Mouse (Mus musculus) lung, adult 18-20 months (tissue): ENCODE results near the gene Snx29.
"Not testable (repeated sequence)": the region's sequence is repeated elsewhere in the genome, so short reads cannot be mapped to it uniquely, and the experiment has no call there.

Experiments
- DNase-seq, 2 experiments: peaks; one replicate each; pipeline ENCODE4 v3.0.0; 2022; ENCODE audit warnings: mixed read lengths in 2 of 2

Snx29 gene

DNA sequence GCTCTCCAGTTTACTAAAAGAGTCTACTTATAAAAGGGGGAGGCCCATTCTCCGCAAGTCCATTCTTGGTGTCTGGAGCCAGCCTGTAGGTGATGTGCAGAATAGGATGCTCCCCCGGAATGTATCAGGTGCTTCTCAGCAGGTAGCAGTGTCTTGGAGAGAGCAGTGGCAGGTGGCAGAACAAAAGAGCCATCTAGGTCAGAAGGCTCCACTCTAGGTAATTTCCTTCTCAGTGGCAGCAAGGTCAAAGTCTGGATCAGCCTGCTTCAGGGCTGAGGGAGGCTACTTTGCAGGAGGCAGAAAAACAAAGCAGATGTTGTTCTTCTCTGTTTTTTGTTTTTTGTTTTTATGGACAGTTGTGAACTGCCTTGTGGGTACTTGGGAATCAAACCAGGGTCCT lies 37.9 kb downstream of the Snx29 start:
- not testable (repeated sequence) for DNase-seq

DNA sequence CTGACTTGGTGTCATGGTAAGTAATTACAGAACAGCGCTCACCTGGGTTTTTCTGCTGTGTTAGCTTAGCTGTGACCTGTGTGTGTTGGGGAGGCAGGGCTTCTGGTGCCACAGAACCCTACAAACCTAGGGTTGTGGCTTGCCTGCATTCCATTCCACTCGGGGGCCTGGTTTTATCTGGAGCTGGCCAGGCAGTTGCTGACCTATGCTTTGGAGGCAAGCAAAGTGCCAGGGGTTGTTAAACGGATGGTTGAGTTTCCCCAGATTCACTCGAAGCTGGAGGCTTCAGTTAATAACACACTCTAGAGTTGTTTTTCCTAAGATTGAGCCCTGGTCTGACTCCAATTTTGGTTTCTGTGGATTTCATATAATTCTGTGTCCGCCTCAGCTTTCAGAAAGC lies 42.9 kb downstream of the Snx29 start:
- DNase-seq, result peak in 1 of 2 experiments; percentile 19

DNA sequence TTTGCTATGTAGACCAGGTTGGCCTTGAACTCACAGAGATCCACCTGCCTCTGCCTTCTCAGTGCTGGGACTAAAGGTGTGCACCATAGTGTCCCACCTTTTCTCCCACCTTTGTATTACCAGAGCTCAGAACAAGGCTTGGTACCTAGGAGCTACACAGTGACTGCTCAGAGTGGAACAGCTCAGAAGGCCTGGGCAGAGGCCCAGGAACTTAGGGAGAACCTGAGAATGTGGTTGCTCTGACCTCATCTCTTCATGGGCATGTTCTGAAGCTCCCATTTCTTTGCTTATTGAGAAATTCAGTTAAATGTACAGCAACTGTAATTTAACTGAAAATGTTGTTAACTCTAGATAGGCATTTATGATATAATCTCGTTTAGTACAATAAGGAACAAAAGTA lies 44.1 kb downstream of the Snx29 start:
- DNase-seq, result no peak

DNA sequence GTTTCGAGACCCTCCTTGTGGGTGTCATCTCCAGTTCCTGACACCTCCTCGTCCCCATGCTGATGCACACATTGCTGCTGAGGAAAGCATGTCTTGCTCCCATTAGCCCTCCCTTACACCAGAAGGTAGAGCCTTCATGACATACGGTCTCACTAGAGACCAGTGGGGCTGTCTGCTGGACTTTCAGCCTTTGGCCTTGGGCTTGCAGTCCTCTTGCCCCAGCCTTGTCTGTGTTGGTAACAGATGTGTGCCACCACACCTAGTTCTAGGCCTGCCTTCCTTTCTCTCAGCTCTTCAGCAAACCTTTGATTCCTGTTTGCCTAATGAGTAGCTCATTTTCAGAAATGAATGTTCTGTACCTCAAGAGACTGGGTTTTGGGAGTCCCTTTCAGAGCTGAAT lies 45.7 kb downstream of the Snx29 start:
- no peak for DNase-seq

DNA sequence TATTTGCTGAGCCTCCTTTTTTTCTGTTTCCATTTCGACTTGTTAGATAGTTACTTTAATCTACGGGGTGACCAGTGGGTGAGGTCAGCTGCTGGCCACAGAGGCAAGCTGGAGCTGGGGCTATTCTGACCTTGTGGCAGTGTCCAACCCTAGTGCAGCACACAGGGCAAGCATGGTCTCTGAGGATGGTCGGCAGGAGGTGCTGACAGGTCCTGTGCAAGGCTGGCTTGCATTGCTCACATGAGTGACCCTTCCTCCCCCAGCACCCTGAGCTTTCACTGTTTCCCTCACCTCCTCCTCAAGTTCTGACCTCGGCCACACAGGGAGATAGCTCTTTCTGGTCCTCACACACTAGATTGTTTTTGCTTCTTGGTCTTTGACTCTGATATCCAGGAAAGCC lies 46.5 kb downstream of the Snx29 start:
- no peak for DNase-seq

DNA sequence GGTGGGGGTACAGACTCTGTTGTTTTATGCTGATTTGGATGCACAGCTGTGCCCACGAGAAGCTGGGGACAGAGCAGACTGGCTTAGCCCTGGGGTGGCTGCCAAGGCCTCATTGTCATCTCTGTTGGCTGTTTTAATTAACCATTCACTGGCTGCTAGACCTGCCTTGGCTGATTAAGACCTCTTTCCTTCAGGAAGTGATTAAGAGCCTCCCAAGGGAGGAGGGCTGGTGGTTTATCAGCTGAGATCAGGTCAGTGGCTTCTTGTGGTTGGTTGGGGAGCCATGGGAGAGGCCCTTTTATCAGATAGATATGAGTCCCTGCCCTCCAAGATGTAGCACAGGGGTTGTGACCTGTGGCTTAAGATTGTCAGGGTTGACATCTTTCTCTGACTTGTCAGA lies 46.9 kb downstream of the Snx29 start:
- no peak for DNase-seq

DNA sequence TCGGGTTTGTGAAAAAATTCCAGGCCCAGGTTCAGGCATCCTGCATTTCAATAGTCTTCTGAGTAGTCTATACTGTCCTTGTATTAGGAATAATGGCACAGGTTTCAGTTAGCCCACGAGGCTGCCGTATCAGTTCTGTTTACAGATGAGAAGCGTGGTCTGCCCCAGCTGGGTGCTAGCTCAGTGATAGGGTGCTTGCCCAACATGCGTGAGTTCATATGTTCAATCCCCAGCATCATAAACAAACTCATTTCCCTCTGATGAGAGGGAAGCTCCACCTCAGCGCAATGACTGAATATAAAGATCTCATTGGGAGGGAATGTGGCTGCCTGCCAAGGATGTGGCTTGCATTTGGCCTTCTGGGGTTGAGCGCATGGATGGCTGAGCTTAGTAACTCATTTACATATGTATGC lies 47.4 kb downstream of the Snx29 start:
- no peak for DNase-seq

DNA sequence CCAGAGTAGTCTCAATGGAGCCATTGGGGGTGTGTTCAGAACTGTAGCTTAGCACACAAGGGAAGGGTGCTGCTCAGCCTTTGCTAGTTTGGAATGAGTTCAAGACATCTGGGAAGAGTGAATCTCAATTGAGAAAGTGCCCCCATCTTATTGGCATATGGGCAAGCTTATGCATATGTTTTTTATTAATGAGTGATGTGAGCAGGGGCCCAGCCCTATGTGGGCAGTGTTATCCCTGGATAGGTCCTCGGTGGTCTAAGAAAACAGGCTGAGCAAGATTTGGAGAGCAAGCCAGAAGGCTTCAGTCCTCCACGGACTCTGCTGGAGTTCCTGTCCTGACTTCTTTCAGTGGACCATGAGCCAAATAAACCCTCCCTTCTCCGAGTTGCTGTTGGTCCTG lies 56.6 kb downstream of the Snx29 start:
- no peak for DNase-seq

DNA sequence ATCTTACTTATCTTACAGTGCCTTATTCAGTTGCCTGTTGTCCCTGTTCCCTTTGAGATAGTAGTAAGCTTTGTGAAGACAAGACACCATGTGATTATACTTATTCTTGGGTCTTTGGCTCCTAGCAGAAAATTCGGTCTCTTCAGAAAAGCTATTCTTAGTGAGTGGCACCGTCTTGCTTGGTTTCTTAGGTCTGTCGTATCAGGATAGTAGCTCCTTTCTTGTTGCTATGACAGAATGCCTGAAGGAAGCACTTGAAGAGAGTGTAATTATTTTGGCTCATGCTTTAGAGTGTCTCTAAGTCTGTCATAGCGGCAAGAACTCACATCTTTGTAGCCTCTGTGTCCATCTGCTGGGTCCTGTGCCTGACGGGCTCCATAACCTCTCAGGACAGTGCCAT lies 57.3 kb downstream of the Snx29 start:
- DNase-seq, result no peak

DNA sequence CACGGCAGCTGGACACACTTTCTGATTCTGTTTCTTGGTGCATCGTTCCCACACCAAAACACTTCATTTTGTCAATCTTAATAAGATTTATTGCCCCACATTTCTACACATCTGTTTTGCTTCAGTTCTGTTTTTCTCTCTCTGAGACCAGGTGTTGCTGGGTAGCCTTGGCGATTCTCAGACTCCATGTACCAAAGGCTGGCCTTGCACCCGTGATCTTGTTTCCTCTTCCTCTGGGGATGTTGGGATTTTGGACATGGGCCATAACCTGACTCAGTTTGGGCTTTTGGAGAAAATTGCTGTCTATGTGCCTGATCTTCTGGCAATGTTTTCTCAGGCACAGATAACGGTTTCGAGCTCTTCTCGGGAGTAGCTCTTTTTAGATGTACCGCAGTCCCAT lies 58.2 kb downstream of the Snx29 start:
- no peak for DNase-seq

DNA sequence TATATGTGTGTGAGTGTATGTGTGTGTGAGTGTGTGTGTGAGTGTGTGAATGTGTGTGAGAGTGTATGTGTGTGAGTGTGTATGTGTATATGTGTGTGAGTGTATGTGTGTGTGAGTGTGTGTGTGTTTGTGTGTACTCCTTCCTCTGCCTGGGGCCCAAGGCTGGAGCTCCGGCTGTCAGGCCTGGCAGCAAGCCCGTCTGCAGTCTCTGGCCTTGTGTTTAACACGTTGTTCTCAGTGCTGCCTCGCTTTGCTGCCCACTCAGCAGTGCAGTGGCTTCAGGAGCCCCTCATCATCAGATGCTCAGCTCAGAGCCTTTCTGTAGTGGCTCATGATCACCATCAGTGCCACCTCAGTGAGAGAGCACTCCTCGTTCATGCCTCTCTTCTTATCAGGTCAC lies 61.7 kb downstream of the Snx29 start:
- no peak for DNase-seq

DNA sequence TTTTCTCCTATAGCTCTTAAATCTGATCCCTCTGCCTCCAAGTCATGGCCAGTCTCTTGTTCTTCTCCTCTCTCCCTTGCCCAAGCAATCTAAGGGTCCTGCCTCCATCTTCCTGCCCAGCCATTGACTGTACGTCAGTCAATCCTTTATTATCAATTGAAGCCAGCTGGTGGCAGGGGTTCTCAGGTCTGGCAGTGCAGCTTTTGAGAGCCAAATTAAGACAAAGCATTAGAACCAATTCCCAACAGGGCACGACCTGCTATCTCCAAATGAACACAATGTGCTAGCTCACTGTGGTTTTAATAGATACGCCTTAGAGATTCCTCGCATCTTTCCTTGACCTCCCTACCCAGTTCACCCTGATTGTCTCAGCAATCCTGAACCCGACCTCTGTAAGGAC lies 62.4 kb downstream of the Snx29 start:
- DNase-seq, result no peak

DNA sequence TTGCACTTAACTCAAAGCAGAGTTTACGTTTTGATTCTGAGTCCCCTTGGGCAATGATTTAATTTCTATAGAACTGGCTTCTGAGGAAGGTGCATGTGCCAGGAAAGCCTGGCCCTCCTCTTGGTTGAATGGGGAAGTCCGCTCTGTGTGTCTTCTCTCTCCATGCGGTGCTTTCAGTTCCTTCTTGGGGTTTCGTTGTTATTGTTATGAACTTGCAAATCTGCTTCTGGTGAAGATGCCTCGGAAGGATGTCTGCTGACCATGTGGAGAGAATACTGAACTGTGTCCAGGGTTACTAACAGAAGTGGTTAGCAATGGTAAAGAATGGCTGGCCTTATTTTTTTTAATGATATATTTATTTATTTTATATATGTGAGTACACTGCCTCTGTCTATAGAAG lies 63.1 kb downstream of the Snx29 start:
- DNase-seq, result peak; percentile 21 to 28

DNA sequence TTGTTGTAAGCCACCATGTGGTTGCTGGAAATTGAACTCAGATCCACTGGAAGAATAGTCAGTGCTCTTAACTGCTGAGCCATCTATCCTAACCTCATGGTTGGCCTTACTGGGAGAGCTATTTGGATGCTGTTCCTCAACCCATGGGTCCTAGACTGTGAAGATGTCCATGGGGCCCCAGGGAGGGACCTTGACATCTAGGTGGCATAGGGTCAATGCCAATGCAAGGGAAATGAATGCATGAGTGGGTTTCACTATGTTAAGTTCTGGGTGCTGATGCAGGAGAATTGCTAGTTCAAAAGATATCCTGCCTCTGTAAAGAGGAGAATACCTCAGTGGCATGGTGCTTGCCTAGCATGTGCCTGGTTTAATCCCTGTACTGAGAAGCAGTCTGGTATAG lies 63.5 kb downstream of the Snx29 start:
- no peak for DNase-seq

DNA sequence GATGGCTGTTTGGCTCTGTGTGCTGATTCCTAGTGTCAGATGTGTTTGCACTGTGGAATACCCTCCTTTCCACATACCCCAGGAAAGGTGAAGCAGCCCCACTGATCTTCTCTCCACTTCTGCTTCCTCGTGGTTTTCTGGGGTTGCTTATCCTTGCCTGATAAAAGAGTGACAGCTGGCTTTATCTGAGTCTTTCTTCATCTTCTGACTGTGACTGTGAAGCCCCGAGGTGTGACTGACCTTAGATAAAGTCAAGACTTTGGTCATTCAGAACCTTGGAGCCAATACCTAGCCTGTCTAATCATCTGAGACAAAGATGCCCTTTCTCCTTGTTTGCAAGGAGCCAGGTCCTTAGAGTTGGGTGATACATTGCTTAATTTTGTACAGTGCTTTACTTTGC lies 65.4 kb downstream of the Snx29 start:
- no peak for DNase-seq

DNA sequence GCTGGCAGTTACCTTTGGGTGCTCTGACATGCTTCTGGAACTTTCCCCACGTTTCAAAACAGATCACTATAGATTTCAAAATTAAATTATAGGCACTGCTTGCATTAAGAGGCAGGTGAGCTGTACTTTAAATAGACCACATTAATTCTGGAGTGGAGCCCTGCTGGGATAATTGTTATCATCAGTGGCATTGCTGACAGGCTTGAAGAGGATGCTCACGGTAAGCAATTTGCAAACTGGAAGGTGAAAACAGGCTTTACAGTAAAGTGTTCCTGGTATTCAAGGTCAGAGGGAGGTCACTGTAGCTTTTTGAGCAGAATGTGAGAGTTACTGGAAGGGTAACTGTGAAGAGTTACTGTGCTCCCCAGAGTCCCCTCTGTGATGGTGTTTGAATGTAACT lies 66.6 kb downstream of the Snx29 start:
- DNase-seq, result no peak

DNA sequence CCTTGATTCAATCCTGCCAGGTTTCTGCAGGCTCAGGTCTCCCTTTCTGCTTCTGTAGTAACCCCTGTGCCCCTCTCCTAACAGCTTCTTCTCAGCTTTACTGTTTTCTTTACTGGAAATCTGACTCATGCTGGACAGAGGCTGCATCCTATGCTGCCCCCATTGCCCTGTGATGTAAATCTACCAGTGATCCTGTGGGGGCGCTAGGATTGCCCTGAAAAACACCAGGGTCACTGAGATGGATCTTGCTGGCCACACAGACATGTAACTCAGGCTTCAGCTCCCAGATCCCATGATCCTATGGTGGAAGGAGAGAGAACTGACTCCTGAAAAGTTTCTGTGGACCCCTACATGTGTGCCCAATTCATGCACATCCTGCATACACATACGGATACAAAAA lies 73.9 kb downstream of the Snx29 start:
- DNase-seq, result no peak

DNA sequence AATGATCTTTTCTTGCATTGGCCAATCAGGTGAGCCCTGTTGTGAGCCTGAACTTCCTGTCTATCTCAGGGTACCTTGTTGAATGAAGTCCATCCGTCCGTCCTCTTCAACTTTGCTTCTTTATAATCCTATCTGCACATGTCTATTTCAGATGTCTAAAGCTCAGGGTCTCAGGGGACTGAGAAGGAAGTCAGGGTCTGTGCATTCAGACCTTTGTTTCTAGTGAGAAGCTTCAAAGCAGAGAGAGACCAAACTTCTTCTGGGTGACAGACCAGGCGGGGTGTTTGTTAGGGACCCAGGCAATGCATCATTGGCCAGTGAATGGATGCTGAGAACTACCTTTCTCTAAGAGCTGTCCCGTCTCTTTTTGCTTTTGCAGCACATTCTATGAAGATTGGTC lies 76.7 kb downstream of the Snx29 start:
- DNase-seq, result no peak

DNA sequence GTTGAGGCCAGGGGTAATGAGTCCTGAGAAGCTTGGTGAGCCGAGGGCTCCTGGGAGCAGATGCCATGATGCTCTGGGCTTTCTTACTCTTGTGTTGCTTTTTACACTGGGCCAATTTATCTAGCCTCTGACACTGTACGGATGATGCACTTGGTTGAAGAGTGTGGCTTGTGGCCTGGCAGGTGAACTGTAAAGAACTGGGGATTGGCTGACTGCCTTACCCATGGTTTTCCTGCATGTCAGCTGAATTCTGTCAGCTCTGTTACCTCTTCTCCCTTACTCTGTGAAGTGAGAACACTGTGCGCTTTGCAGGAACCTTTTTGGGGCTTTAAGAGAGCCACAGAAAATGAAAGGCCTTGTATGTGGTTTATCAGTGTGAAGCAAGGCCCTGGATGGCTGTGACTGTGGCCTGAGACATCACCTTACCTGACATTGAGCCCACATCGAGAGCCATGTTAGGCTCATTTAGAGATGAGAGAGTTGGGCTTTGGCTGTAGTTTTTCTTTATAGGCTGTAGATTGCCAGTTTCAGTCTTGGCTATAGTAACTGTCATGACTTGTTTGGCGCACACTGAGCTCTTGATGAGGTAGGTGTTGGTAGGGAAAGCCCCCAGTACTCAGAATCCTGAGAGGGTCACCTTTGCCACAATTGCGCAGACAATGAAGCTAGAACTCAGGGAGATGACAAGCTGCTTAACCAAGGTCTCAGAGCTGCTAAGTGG lies 77.3 kb downstream of the Snx29 start:
- DNase-seq, result no peak

DNA sequence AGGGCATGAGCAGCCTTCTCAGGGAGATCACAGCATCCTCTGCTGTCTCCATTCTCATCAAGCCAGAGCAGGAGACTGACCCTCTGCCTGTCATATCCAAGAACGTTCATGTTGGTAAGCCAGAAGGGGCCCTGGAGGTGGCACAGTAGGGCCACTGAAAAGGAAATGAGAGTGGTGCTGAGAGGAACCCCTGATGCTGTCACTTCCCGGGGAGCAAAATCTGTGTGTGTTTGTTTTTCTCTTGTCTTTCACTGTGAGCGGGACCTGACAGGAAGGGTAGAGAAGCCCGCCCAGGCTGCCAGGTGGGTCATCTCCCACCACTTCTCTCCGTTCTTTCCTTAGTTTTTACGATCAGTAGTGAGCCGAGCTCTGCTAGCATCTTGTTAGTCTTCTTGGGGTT lies 78.2 kb downstream of the Snx29 start:
- no peak for DNase-seq

DNA sequence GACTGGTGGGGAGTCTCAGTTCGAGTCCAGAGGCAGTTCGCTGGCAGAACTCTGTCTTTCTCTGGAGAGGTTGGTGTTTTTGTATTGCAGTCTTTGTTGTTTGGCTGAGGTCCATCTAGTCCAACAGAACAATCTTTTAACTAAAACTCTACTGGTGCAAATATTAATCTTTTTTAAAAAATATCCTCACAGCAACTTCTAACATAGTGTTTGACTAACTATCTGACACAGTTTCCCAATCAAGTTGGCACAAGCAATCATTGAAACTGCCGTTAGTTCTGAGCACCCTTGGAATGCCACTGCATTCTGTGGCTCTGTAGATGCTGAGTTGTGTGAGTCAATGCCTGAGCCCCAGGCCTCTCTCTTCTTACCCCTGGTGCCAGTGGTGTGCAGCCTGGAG lies 82.5 kb downstream of the Snx29 start:
- DNase-seq, result no peak

DNA sequence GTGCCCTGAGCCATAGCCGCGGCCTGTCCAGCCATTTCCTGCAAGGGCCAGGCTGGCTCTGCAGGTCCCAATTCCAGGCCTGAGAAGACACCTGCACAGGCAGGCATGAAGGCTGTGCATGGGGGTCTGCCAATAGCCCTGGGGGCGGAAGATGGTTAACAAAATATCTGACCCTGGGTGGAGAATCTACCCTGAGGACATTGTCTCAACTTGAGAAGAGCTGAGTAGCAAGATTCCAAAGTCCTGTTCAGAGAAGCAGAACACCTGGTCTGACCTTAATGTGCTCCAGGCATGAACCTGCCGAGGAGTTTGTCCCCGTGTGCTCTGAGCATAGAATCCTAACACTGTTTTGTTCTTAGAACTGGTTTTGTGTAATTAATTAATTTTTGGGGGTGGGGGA lies 83.5 kb downstream of the Snx29 start:
- no peak for DNase-seq

DNA sequence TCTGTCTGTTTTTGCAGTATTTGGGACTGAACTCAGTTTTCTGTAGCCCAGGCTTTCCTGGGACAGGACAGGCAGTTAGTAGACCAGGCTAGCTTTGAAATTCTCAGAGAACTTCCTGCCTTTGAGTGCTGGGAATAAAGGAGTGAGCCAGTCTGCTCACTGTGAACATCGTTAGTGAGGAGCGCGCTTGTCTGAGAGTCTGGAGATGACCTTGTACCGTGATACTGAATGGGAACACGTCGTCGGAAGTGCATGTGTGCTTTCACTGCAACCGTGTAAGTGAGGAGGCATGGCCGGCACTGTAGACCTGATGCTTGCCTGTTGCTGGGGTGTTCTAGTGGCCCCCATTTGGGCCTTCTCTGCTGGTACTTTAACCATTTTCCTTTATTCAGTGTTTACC lies 83.9 kb downstream of the Snx29 start:
- DNase-seq, result no peak

DNA sequence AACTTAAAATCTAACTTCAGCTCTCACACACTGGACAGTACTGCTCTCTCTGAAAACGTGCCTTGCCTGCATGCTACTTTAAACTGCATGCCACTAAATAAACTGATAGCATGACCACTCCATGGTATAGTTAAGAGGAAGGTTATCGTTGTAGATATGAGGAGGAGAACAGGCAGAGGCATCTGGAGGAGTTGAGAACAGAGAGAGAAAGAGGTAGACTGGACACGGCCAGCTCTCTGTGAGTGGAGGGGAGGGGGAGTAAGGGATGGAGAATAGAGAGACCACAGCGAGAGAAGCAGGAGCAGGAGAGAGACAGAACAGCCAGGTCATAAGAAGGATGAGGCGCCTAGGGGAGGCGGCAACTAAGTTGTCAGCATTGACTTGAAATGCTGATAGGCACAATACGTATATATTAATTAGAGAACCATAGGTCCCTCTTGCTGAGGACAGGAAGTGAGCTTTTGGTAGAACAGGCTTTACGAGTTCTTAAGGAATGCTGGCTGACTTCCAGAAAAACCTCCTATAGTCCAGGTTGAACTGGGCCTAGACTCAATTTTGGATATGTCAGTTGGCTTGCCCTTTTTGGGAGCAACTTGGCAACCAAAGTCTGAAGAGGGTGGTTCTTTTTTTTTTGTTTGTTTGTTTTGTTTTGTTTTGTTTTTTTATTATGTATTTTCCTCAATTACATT lies 85.4 kb downstream of the Snx29 start:
- peak in 1 of 2 experiments; percentile 41 for DNase-seq

DNA sequence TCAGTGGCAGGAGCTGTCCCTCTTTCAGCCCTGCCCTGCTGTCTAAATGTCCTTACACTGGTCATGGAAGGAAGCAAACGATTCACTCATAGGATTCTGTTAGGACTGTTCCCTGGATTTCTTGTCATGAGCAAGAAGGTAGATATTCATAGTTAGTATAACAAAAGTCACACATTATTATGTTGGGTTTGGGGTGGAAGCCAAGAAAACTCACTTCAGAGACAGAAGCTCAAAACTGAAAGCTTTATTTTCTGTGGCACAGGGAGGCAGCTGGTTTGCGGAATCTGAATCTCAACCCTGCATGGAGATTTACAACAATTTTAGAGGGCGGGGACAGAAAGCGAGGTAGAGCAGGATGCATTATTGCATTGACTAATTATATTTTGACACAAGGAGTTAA lies 86.0 kb downstream of the Snx29 start:
- DNase-seq, result no peak
